Mouse (Mus musculus) left cerebral cortex, postnatal 25 days (tissue): Measurements from ENCODE around the gene Prdm16. TPM values are rescaled to one million over a fixed set of nuclear protein-coding genes. Genes with fewer than 3 reads are reported as not detected.

Source experiments
- total RNA-seq, 2 experiments: library from RNA; stranded (reverse); gene quantifications; 2 replicates each; pipeline ENCODE4 v1.2.3; 2021

Prdm16 gene
- total RNA-seq, 2 experiments from 2014 or later, result 6.5 to 7.7 TPM

Other genes with a start within 250 kb of the Prdm16 start
- gene Actrt2, start 31.0 kb upstream of the Prdm16 start, total RNA-seq, result not detected
- 1 to 10 TPM; 2.4 to 2.7 TPM for gene Ttc34, start 200.6 kb upstream of the Prdm16 start, total RNA-seq
- under 1 TPM; 0.48 to 0.85 TPM for gene Mmel1, start 232.7 kb upstream of the Prdm16 start, total RNA-seq